Mouse (Mus musculus) erythroblast, embryonic 14.5 days (primary cell): ENCODE results near the gene Eid3. TPM values are rescaled to one million over a fixed set of nuclear protein-coding genes. Genes with fewer than 3 reads are reported as not detected.

Source experiments
- H3K27me3 ChIP-seq: 2 replicates; pipeline ENCODE4 v1.6.1; 2012; ENCODE audit warnings: inconsistent platforms; ENCODE audit not compliant: control insufficient read depth
- H3K36me3 ChIP-seq: 2 replicates; pipeline ENCODE4 v1.6.1; 2012; ENCODE audit warnings: mild to moderate bottlenecking, inconsistent platforms; ENCODE audit not compliant: control insufficient read depth
- H3K4me1 ChIP-seq: 2 replicates; pipeline ENCODE4 v1.6.1; 2012; ENCODE audit warnings: inconsistent platforms; ENCODE audit not compliant: control insufficient read depth
- H3K4me3 ChIP-seq: replicated peaks from 2 replicates; pipeline ENCODE3; 2012; ENCODE audit warnings: moderate library complexity, mild to moderate bottlenecking, inconsistent platforms
- H3K9me3 ChIP-seq: 2 replicates; pipeline ENCODE4 v1.6.1; 2012; ENCODE audit warnings: low read length, inconsistent platforms, mixed read lengths; ENCODE audit not compliant: control insufficient read depth
- GATA1 ChIP-seq: IDR thresholded peaks from 2 replicates; pipeline ENCODE4 v1.6.1; 2012; ENCODE audit warnings: low read length, inconsistent platforms, mixed read lengths
- TAL1 ChIP-seq: IDR thresholded peaks from 3 replicates; pipeline ENCODE4 v1.6.1; 2012; ENCODE audit warnings: low read length, inconsistent platforms, mixed read lengths
- polyA plus RNA-seq: library from polyadenylated mRNA; stranded (reverse); fragments of >175 nt; gene quantifications from 2 replicates; pipeline ENCODE4 v1.2.3, GENCODE M21; 2012

The Eid3 gene
- 0.13 and 0.26 TPM in 2 replicates for polyA plus RNA-seq

- Histone ChIP-seq H3K36me3 (peaks cover 91% of the 10 kb centered on the region), H3K4me3 (no peak within 1 kb of the TSS), H3K27me3 (no peaks in the 10 kb centered on the region), H3K4me1 (peaks cover 34% of the 10 kb centered on the region), H3K9me3 (no peaks in the 10 kb centered on the region)
- TF ChIP-seq GATA1 (no peak), TAL1 (no peak)
These were observed at the start of gene Eid3 for GRCm38 (mm10) chr10:82866356-82866755. Gene Eid3 (plus strand): TSS chr10:82866626.

- no peaks in the 10 kb centered on the region for H3K36me3 ChIP-seq
- peaks cover 2% of the 10 kb centered on the region; the same call in 1 of the 2 replicates for H3K27me3 ChIP-seq
- H3K4me1 ChIP-seq = peaks cover 15% of the 10 kb centered on the region
- no peak overlapping the region for H3K4me3 ChIP-seq
- no peak for TF ChIP-seq GATA1
- TF ChIP-seq TAL1 = no peak
- H3K9me3 ChIP-seq = no peaks in the 10 kb centered on the region
These were observed 48.9 kb upstream of the Eid3 start for GRCm38 (mm10) chr10:82817514-82817913.

GRCm38 (mm10) chr10:82817936-82818335, 48.5 kb upstream of the Eid3 start:
- TF ChIP-seq TAL1 (no peak), GATA1 (no peak)
- H3K4me3 ChIP-seq = no peak overlapping the region
- no peaks in the 10 kb centered on the region for H3K9me3 ChIP-seq
- H3K4me1 ChIP-seq = peaks cover 13% of the 10 kb centered on the region
- no peaks in the 10 kb centered on the region for H3K36me3 ChIP-seq
- H3K27me3 ChIP-seq = no peaks in the 10 kb centered on the region; the same call in 1 of the 2 replicates

GRCm38 (mm10) chr10:82818661-82819060, 47.8 kb upstream of the Eid3 start:
- Histone ChIP-seq H3K27me3 (no peaks in the 10 kb centered on the region; the same call in 1 of the 2 replicates), H3K9me3 (no peaks in the 10 kb centered on the region), H3K36me3 (no peaks in the 10 kb centered on the region), H3K4me3 (no peak overlapping the region), H3K4me1 (peaks cover 11% of the 10 kb centered on the region)
- TF ChIP-seq TAL1 (no peak), GATA1 (no peak)

GRCm38 (mm10) chr10:82823108-82823778, 43.2 kb upstream of the Eid3 start:
- TF ChIP-seq GATA1 (no peak), TAL1 (no peak)
- no peak overlapping the region for H3K4me3 ChIP-seq
- H3K9me3 ChIP-seq = no peaks in the 10 kb centered on the region
- H3K27me3 ChIP-seq = 0 out of 2 replicates have a peak, but pooled peaks cover 2% of the 10 kb centered on the region
- H3K36me3 ChIP-seq = no peaks in the 10 kb centered on the region
- no peaks in the 10 kb centered on the region for H3K4me1 ChIP-seq

GRCm38 (mm10) chr10:82823779-82824177, 42.6 kb upstream of the Eid3 start:
- Histone ChIP-seq H3K9me3 (no peaks in the 10 kb centered on the region), H3K4me3 (no peak overlapping the region), H3K36me3 (no peaks in the 10 kb centered on the region), H3K27me3 (0 out of 2 replicates have a peak, but pooled peaks cover 2% of the 10 kb centered on the region), H3K4me1 (no peaks in the 10 kb centered on the region)
- no peak for TF ChIP-seq TAL1
- no peak for TF ChIP-seq GATA1

- Histone ChIP-seq H3K9me3 (no peaks in the 10 kb centered on the region), H3K27me3 (0 out of 2 replicates have a peak, but pooled peaks cover 2% of the 10 kb centered on the region), H3K4me3 (no peak overlapping the region), H3K36me3 (no peaks in the 10 kb centered on the region), H3K4me1 (no peaks in the 10 kb centered on the region)
- TF ChIP-seq TAL1 = no peak
- no peak for TF ChIP-seq GATA1
These were observed 41.9 kb upstream of the Eid3 start for GRCm38 (mm10) chr10:82824541-82824940.

- TF ChIP-seq GATA1 = no peak
- no peak for TF ChIP-seq TAL1
- Histone ChIP-seq H3K4me1 (no peaks in the 10 kb centered on the region), H3K36me3 (no peaks in the 10 kb centered on the region), H3K9me3 (no peaks in the 10 kb centered on the region), H3K27me3 (0 out of 2 replicates have a peak, but pooled peaks cover 2% of the 10 kb centered on the region), H3K4me3 (no peak overlapping the region)
These were observed 39.9 kb upstream of the Eid3 start for GRCm38 (mm10) chr10:82826516-82826915.

GRCm38 (mm10) chr10:82833926-82834325, 32.5 kb upstream of the Eid3 start, which contains the start of gene Txnrd1:
Gene Txnrd1 (plus strand): TSS chr10:82833951.
- H3K4me1 ChIP-seq = no peaks in the 10 kb centered on the region
- no peak for TF ChIP-seq TAL1
- no peak for TF ChIP-seq GATA1
- H3K9me3 ChIP-seq = no peaks in the 10 kb centered on the region
- no peaks in the 10 kb centered on the region for H3K36me3 ChIP-seq
- H3K4me3 ChIP-seq = no peak within 1 kb of the TSS
- H3K27me3 ChIP-seq = no peaks in the 10 kb centered on the region
